Mouse (Mus musculus): ENCODE results near the gene Ckap2l. TPM values are rescaled to one million over a fixed set of nuclear protein-coding genes. Genes with fewer than 3 reads are reported as not detected.

Gene Ckap2l
- polyA plus RNA-seq, 1 experiment from 2014 or later = 6.7 TPM

- Histone ChIP-seq H3K27ac (no peak overlapping the region), H3K36me3 (ENCODE audit: inconsistent target) (no peaks in the 10 kb centered on the region), H3K79me2 (ENCODE audit: inconsistent target) (no peaks in the 10 kb centered on the region), H3K4me3 (ENCODE audit: inconsistent target) (no peak overlapping the region)
- WGBS (ENCODE audit: missing documents) = 91% methylated on average over 2 of the region's 2 CpGs
Observed at GRCm38 (mm10) chr2:129234731-129235130, 62.3 kb downstream of the Ckap2l start.

GRCm38 (mm10) chr2:129233803-129234477, 63.1 kb downstream of the Ckap2l start:
- Histone ChIP-seq H3K4me3 (ENCODE audit: inconsistent target) (no peak overlapping the region), H3K79me2 (ENCODE audit: inconsistent target) (no peaks in the 10 kb centered on the region), H3K36me3 (ENCODE audit: inconsistent target) (no peaks in the 10 kb centered on the region), H3K27ac (no peak overlapping the region)
- WGBS (ENCODE audit: missing documents) = 92% methylated on average over 9 of the region's 9 CpGs

GRCm38 (mm10) chr2:129233218-129233617, 63.8 kb downstream of the Ckap2l start:
- Histone ChIP-seq H3K36me3 (ENCODE audit: inconsistent target) (no peaks in the 10 kb centered on the region), H3K27ac (no peak overlapping the region), H3K4me3 (ENCODE audit: inconsistent target) (no peak overlapping the region), H3K79me2 (ENCODE audit: inconsistent target) (no peaks in the 10 kb centered on the region)
- WGBS (ENCODE audit: missing documents) = 90% methylated on average over 1 of the region's 1 CpGs

GRCm38 (mm10) chr2:129232484-129232883, 64.5 kb downstream of the Ckap2l start:
- Histone ChIP-seq H3K79me2 (ENCODE audit: inconsistent target) (no peaks in the 10 kb centered on the region), H3K27ac (no peak overlapping the region), H3K36me3 (ENCODE audit: inconsistent target) (no peaks in the 10 kb centered on the region), H3K4me3 (ENCODE audit: inconsistent target) (no peak overlapping the region)
- 80% methylated on average over 8 of the region's 9 CpGs for WGBS (ENCODE audit: missing documents)

- Histone ChIP-seq H3K36me3 (ENCODE audit: inconsistent target) (no peaks in the 10 kb centered on the region), H3K4me3 (ENCODE audit: inconsistent target) (no peak overlapping the region), H3K79me2 (ENCODE audit: inconsistent target) (no peaks in the 10 kb centered on the region), H3K27ac (no peak overlapping the region)
- WGBS (ENCODE audit: missing documents) = 86% methylated on average over 4 of the region's 4 CpGs
Observed at GRCm38 (mm10) chr2:129232023-129232422, 65.0 kb downstream of the Ckap2l start.

GRCm38 (mm10) chr2:129229316-129229715, 67.7 kb downstream of the Ckap2l start:
- 97% methylated on average over 7 of the region's 7 CpGs for WGBS (ENCODE audit: missing documents)
- no peak overlapping the region for H3K27ac ChIP-seq
- H3K36me3 ChIP-seq (ENCODE audit: inconsistent target) = no peaks in the 10 kb centered on the region
- H3K4me3 ChIP-seq (ENCODE audit: inconsistent target) = no peak overlapping the region
- no peaks in the 10 kb centered on the region for H3K79me2 ChIP-seq (ENCODE audit: inconsistent target)

GRCm38 (mm10) chr2:129228571-129228970, 68.4 kb downstream of the Ckap2l start:
- H3K4me3 ChIP-seq (ENCODE audit: inconsistent target) = no peak overlapping the region
- no peaks in the 10 kb centered on the region for H3K36me3 ChIP-seq (ENCODE audit: inconsistent target)
- no peak overlapping the region for H3K27ac ChIP-seq
- H3K79me2 ChIP-seq (ENCODE audit: inconsistent target) = no peaks in the 10 kb centered on the region
- WGBS (ENCODE audit: missing documents) = 48% methylated on average over 4 of the region's 4 CpGs

GRCm38 (mm10) chr2:129227709-129228108, 69.3 kb downstream of the Ckap2l start:
- H3K27ac ChIP-seq = no peak overlapping the region
- 83% methylated on average over 5 of the region's 7 CpGs for WGBS (ENCODE audit: missing documents)
- no peaks in the 10 kb centered on the region for H3K36me3 ChIP-seq (ENCODE audit: inconsistent target)
- H3K4me3 ChIP-seq (ENCODE audit: inconsistent target) = no peak overlapping the region
- no peaks in the 10 kb centered on the region for H3K79me2 ChIP-seq (ENCODE audit: inconsistent target)

- WGBS (ENCODE audit: missing documents) = 91% methylated on average over 7 of the region's 7 CpGs
- Histone ChIP-seq H3K79me2 (ENCODE audit: inconsistent target) (no peaks in the 10 kb centered on the region), H3K4me3 (ENCODE audit: inconsistent target) (no peak overlapping the region), H3K27ac (no peak overlapping the region), H3K36me3 (ENCODE audit: inconsistent target) (no peaks in the 10 kb centered on the region)
Observed at GRCm38 (mm10) chr2:129227011-129227529, 69.9 kb downstream of the Ckap2l start.

GRCm38 (mm10) chr2:129226296-129226851, 70.6 kb downstream of the Ckap2l start:
- 74% methylated on average over 11 of the region's 11 CpGs for WGBS (ENCODE audit: missing documents)
- Histone ChIP-seq H3K4me3 (ENCODE audit: inconsistent target) (no peak overlapping the region), H3K79me2 (ENCODE audit: inconsistent target) (no peaks in the 10 kb centered on the region), H3K36me3 (ENCODE audit: inconsistent target) (no peaks in the 10 kb centered on the region), H3K27ac (no peak overlapping the region)

GRCm38 (mm10) chr2:129225251-129225819, 71.7 kb downstream of the Ckap2l start:
- Histone ChIP-seq H3K27ac (no peak overlapping the region), H3K36me3 (ENCODE audit: inconsistent target) (no peaks in the 10 kb centered on the region), H3K79me2 (ENCODE audit: inconsistent target) (no peaks in the 10 kb centered on the region), H3K4me3 (ENCODE audit: inconsistent target) (no peak overlapping the region)
- 86% methylated on average over 17 of the region's 17 CpGs for WGBS (ENCODE audit: missing documents)

- Histone ChIP-seq H3K36me3 (ENCODE audit: inconsistent target) (no peaks in the 10 kb centered on the region), H3K4me3 (ENCODE audit: inconsistent target) (no peak overlapping the region), H3K79me2 (ENCODE audit: inconsistent target) (no peaks in the 10 kb centered on the region), H3K27ac (no peak overlapping the region)
- WGBS (ENCODE audit: missing documents) = 84% methylated on average over 4 of the region's 4 CpGs
Observed at GRCm38 (mm10) chr2:129224178-129224577, 72.8 kb downstream of the Ckap2l start.

GRCm38 (mm10) chr2:129221097-129221632, 75.8 kb downstream of the Ckap2l start:
- no peaks in the 10 kb centered on the region for H3K36me3 ChIP-seq (ENCODE audit: inconsistent target)
- H3K27ac ChIP-seq = no peak overlapping the region
- WGBS (ENCODE audit: missing documents) = 42% methylated on average over 9 of the region's 9 CpGs
- no peak overlapping the region for H3K4me3 ChIP-seq (ENCODE audit: inconsistent target)
- H3K79me2 ChIP-seq (ENCODE audit: inconsistent target) = no peaks in the 10 kb centered on the region

GRCm38 (mm10) chr2:129218537-129219105, 78.4 kb downstream of the Ckap2l start:
- Histone ChIP-seq H3K79me2 (ENCODE audit: inconsistent target) (no peaks in the 10 kb centered on the region), H3K27ac (no peak overlapping the region), H3K36me3 (ENCODE audit: inconsistent target) (no peaks in the 10 kb centered on the region), H3K4me3 (ENCODE audit: inconsistent target) (no peak overlapping the region)
- 97% methylated on average over 4 of the region's 4 CpGs for WGBS (ENCODE audit: missing documents)
